In genomic region chr12:101818608-101819370, GRCm38 (mm10) we compare ENCODE assay signal across 9 mouse cellular contexts. TPM values are rescaled to one million over a fixed set of nuclear protein-coding genes. Genes with fewer than 3 reads are reported as not detected.
DNase-seq lines count a peak whose midpoint lies in the region; ATAC-seq lines count a peak whose summit lies in the region.
"Had no signal": no experiment of that assay in that cellular context is flagged by ENCODE, and none has a peak within 500 bp of the region (broad histone marks: within the 10 kb centered on the region; RNA-seq: fewer than 3 reads in every experiment).

TSS of gene Fbln5 (minus strand) at chr12:101819055.

- peaks cover 7% of the 10 kb centered on the region for H3K4me1 ChIP-seq in intestine, embryonic 16.5 days (ENCODE audit: control insufficient read depth, insufficient read depth, low read length)
- H3K4me1 ChIP-seq in liver, embryonic 13.5 days (replicated peaks): peaks cover 8% of the 10 kb centered on the region; the same call in 1 of the 2 replicates

- H3K36me3 ChIP-seq in intestine, embryonic 16.5 days (ENCODE audit: control insufficient read depth, insufficient read depth, low read length): no peaks in the 10 kb centered on the region
- H3K36me3 ChIP-seq in liver, embryonic 13.5 days: no peaks in the 10 kb centered on the region
- H3K36me3 ChIP-seq: G1E had no signal

- H3K9me3 ChIP-seq in intestine, embryonic 16.5 days (ENCODE audit: control insufficient read depth, low read length): no peaks in the 10 kb centered on the region
- no peaks in the 10 kb centered on the region for H3K9me3 ChIP-seq in liver, embryonic 13.5 days (replicated peaks)
- H3K9me3 ChIP-seq: G1E had no signal

- ATAC-seq in frontal cortex, adult (ENCODE audit: low TSS enrichment): peak; percentile 69
- peak; percentile 85 for ATAC-seq in intestine, embryonic 16.5 days
- no peak for ATAC-seq in liver, embryonic 13.5 days (ENCODE audit: low read depth)

- H3K4me2 ChIP-seq in intestine, embryonic 16.5 days (ENCODE audit: low read depth, low read length): peak within 1 kb of the TSS; percentile 93
- peak within 1 kb of the TSS; percentile 70 for H3K4me2 ChIP-seq in liver, embryonic 13.5 days

- H3K9ac ChIP-seq in intestine, embryonic 16.5 days (ENCODE audit: low read depth, low read length): peak within 1 kb of the TSS; percentile 58
- H3K9ac ChIP-seq in liver, embryonic 13.5 days: no peak within 1 kb of the TSS

- H3K27me3 ChIP-seq in intestine, embryonic 16.5 days (replicated peaks; ENCODE audit: control insufficient read depth, insufficient read depth, low read length): no peaks in the 10 kb centered on the region
- peaks cover 43% of the 10 kb centered on the region for H3K27me3 ChIP-seq in liver, embryonic 13.5 days

- peak within 1 kb of the TSS; percentile 56 for H3K4me3 ChIP-seq in intestine, embryonic 16.5 days (ENCODE audit: low read length)
- H3K4me3 ChIP-seq in liver, embryonic 13.5 days (replicated peaks): peak within 1 kb of the TSS; percentile 48

- no peak for DNase-seq in frontal cortex, postnatal 10 days (ENCODE audit: low spot score in 2 of 2)
- peak; percentile 79 for DNase-seq in embryo, embryonic 10.5 days (ENCODE audit: low spot score)
- DNase-seq in heart, adult 11 months: peak; percentile 97
- no peak for DNase-seq in liver, embryonic 13.5 days
- DNase-seq in neural tube, embryonic 10.5 days (ENCODE audit: extremely low spot score, low spot score): peak; percentile 71
- DNase-seq in thymus, postnatal 36 days: peak; percentile 14 to 23

- H3K27ac ChIP-seq in intestine, embryonic 16.5 days (ENCODE audit: low read length): peak within 1 kb of the TSS; percentile 76
- no peak within 1 kb of the TSS for H3K27ac ChIP-seq in liver, embryonic 13.5 days

- WGBS in intestine, embryonic 16.5 days: under 1% methylated on average over 46 of the region's 46 CpGs
- under 1% methylated on average over 46 of the region's 46 CpGs for WGBS in liver, embryonic 13.5 days (ENCODE audit: insufficient replicate concordance)

RNA-seq across cellular contexts. Expression of gene Fbln5, which starts in this region (rescaled TPM):
- polyA plus RNA-seq in intestine, embryonic 16.5 days (2015; fragmentation: Nextera tagmentation; extraction: Ambion mirVana): 59.6 and 64.9 TPM in 2 replicates
- polyA plus RNA-seq in liver, embryonic 13.5 days (2015; fragmentation: Nextera tagmentation; extraction: Ambion mirVana): 5.6 and 6.3 TPM in 2 replicates
- polyA plus RNA-seq: G1E had no signal

Comparison
In these comparisons a context has a peak if more than half of its experiments do, and no peak if none do; other contexts are left out.
1. DNase-seq: peak in embryo, embryonic 10.5 days (single experiment), heart, adult 11 months (single experiment), neural tube, embryonic 10.5 days (single experiment) and thymus, postnatal 36 days (2 of 2); none in frontal cortex, postnatal 10 days (0 of 2) and liver, embryonic 13.5 days (single experiment).